Mouse (Mus musculus) small intestine, adult 2 months (tissue): Measurements from ENCODE around the gene Atf3.

ENCODE experiments used
- CTCF ChIP-seq: fragments of 200-500 bp; IDR thresholded peaks from 2 replicates; pipeline ENCODE4 v1.5.1; 2012; ENCODE audit warnings: low read depth, mild to moderate bottlenecking, control low read depth, inconsistent platforms, low read length, moderate library complexity, mixed read lengths; ENCODE audit not compliant: insufficient replicate concordance, insufficient read length; ENCODE audit errors: extremely low read depth
- POLR2A ChIP-seq: fragments of 200-500 bp; IDR thresholded peaks from 2 replicates; pipeline ENCODE4 v1.6.1; 2012; ENCODE audit warnings: low read depth, mild to moderate bottlenecking, control low read depth, inconsistent platforms, low read length, moderate library complexity

DNA sequence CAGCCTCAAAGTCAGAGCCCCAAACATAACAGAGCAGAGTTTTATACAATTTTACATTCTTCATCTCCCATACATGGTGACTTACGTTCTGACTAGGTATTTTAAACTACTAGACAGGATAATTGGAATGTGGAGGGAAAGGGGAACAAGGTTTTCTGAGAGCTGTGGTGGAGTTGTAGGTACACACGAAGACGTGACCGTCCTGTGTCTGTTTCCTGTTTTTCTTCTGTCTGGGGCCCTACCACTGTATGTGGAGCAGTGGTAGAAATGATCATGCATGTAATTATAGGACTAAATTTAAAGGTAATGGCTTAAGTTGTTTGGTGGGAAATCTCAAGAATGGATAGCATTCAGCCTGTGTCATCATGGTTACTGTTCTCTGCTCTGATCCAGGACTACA lies 17.0 kb upstream of the Atf3 start:
- TF ChIP-seq POLR2A: no peak
- no peak for TF ChIP-seq CTCF
